Mouse (Mus musculus) B cell, adult 67 days (primary cell): Measurements from ENCODE around the gene Snrnp48. TPM values are rescaled to one million over a fixed set of nuclear protein-coding genes. Genes with fewer than 3 reads are reported as not detected.

Experiments used
- total RNA-seq, 2 experiments: library from RNA; stranded (reverse); gene quantifications; 4 replicates each; pipeline ENCODE4 v1.2.4; 2023

Snrnp48 gene
- 10 to 100 TPM; 56.8 to 58.7 TPM for total RNA-seq

GRCm38 (mm10) chr13:38204702-38205482 lies at the start of gene Snrnp48:
Snrnp48 (plus strand) TSS chr13:38204938.

Other genes with a start within 250 kb of the Snrnp48 start
- gene Ssr1, start 210.7 kb upstream of the Snrnp48 start, total RNA-seq: 10 to 100 TPM; 58.0 to 66.8 TPM
- 100 to 1,000 TPM; 108 to 122 TPM for gene Riok1, start 167.9 kb upstream of the Snrnp48 start, total RNA-seq
- 1 to 10 TPM; 1.8 to 3.2 TPM for gene Cage1, start 167.9 kb upstream of the Snrnp48 start, total RNA-seq
- gene Dsp, start 53.6 kb upstream of the Snrnp48 start, total RNA-seq: not detected
- not detected for gene Bmp6, start 140.2 kb downstream of the Snrnp48 start, total RNA-seq